Mouse (Mus musculus) liver, embryonic 16.5 days (tissue): ENCODE results near the gene Nfic. TPM values are rescaled to one million over a fixed set of nuclear protein-coding genes. Genes with fewer than 3 reads are reported as not detected.

Source experiments
- ATAC-seq: fragments of 200-750 bp; cut with Nextera tagmentation; 2 replicates; pipeline ENCODE4 v1.8.0; 2017; ENCODE audit warnings: low read depth, mild to moderate bottlenecking, moderate number of reproducible peaks, moderate library complexity
- H3K27ac ChIP-seq: fragments of 300-500 bp; sonication (generic); 2 replicates; pipeline ENCODE4 v1.5.1; 2014; ENCODE audit warnings: mild to moderate bottlenecking, low read length
- H3K27me3 ChIP-seq: fragments of 300-500 bp; sonication (generic); 2 replicates; pipeline ENCODE4 v1.6.1; 2014; ENCODE audit warnings: low read depth, low read length, mixed read lengths; ENCODE audit not compliant: control insufficient read depth, insufficient read depth
- H3K36me3 ChIP-seq: fragments of 300-500 bp; sonication (generic); 2 replicates; pipeline ENCODE4 v1.6.1; 2014; ENCODE audit warnings: mild to moderate bottlenecking; ENCODE audit not compliant: control insufficient read depth, insufficient read depth
- H3K4me1 ChIP-seq: fragments of 300-500 bp; sonication (generic); 2 replicates; pipeline ENCODE4 v1.6.1; 2014; ENCODE audit warnings: low read depth, low read length, mixed read lengths; ENCODE audit not compliant: control insufficient read depth
- H3K4me2 ChIP-seq: fragments of 300-500 bp; sonication (generic); 2 replicates; pipeline ENCODE4 v1.6.1; 2014; ENCODE audit warnings: low read depth, low read length, mixed read lengths
- H3K4me3 ChIP-seq: fragments of 300-500 bp; sonication (generic); 2 replicates; pipeline ENCODE4 v1.5.1; 2014; ENCODE audit warnings: low read depth, mild to moderate bottlenecking, low read length
- H3K9ac ChIP-seq: fragments of 300-500 bp; sonication (generic); 2 replicates; pipeline ENCODE4 v1.6.1; 2014; ENCODE audit warnings: low read depth, low read length
- H3K9me3 ChIP-seq: fragments of 300-500 bp; sonication (generic); replicated peaks from 2 replicates; pipeline ENCODE4 v1.6.1; 2016; ENCODE audit warnings: low read length; ENCODE audit not compliant: control insufficient read depth
- WGBS: fragments of 180-500 bp; shearing (Covaris S2); extraction: QIAGEN DNeasy Blood & Tissue Kit; methylation state at CpG from one replicate; pipeline ENCODE4 v1.1.7; 2014; ENCODE audit not compliant: insufficient replicate concordance; 5-methylcytosine and 5-hydroxymethylcytosine counted together
- polyA plus RNA-seq: library from polyadenylated mRNA; unstranded; fragments of >200 nt; fragmentation: Nextera tagmentation; extraction: Ambion mirVana; gene quantifications from 2 replicates; pipeline ENCODE4 v1.2.1, GENCODE M21; 2015

Nfic gene
- polyA plus RNA-seq, 1 experiment from 2014 or later = 12.0 TPM

- peaks cover 29% of the 10 kb centered on the region for H3K4me1 ChIP-seq
- H3K27me3 ChIP-seq = no peaks in the 10 kb centered on the region
- no peak overlapping the region for H3K4me3 ChIP-seq
- H3K27ac ChIP-seq = no peak overlapping the region
- no peak overlapping the region for H3K9ac ChIP-seq
- H3K4me2 ChIP-seq = no peak overlapping the region
- 60% methylated on average over 6 of the region's 6 CpGs for WGBS
- ATAC-seq = no peak
- no peaks in the 10 kb centered on the region for H3K9me3 ChIP-seq
- H3K36me3 ChIP-seq = peaks cover 12% of the 10 kb centered on the region
These were observed 63.2 kb downstream of the Nfic start for GRCm38 (mm10) chr10:81392270-81392669.

GRCm38 (mm10) chr10:81390678-81390965 is 64.8 kb downstream of the Nfic start:
- no peak for ATAC-seq
- 79% methylated on average over 13 of the region's 13 CpGs for WGBS
- H3K4me1 ChIP-seq = peaks cover 34% of the 10 kb centered on the region

GRCm38 (mm10) chr10:81389801-81390677 is 65.4 kb downstream of the Nfic start:
- peak; percentile 44 for ATAC-seq
- Histone ChIP-seq H3K36me3 (peaks cover 26% of the 10 kb centered on the region), H3K9ac (no peak overlapping the region), H3K27me3 (no peaks in the 10 kb centered on the region), H3K27ac (no peak overlapping the region), H3K9me3 (no peaks in the 10 kb centered on the region), H3K4me2 (no peak overlapping the region), H3K4me1 (peaks cover 40% of the 10 kb centered on the region), H3K4me3 (no peak overlapping the region)
- WGBS = 55% methylated on average over 23 of the region's 23 CpGs

More at GRCm38 (mm10) chr10:81390678-81390965, 64.8 kb downstream of the Nfic start:
- no peaks in the 10 kb centered on the region for H3K27me3 ChIP-seq
- H3K9me3 ChIP-seq = no peaks in the 10 kb centered on the region
- H3K36me3 ChIP-seq = peaks cover 26% of the 10 kb centered on the region
- H3K4me2 ChIP-seq = no peak overlapping the region
- H3K9ac ChIP-seq = no peak overlapping the region
- H3K27ac ChIP-seq = no peak overlapping the region
- H3K4me3 ChIP-seq = no peak overlapping the region

GRCm38 (mm10) chr10:81389373-81389772 is 66.1 kb downstream of the Nfic start:
- 70% methylated on average over 3 of the region's 3 CpGs for WGBS
- Histone ChIP-seq H3K4me3 (no peak overlapping the region), H3K9ac (no peak overlapping the region), H3K36me3 (peaks cover 26% of the 10 kb centered on the region), H3K27ac (peak overlapping the region; percentile 25; the same call in 1 of the 2 replicates), H3K27me3 (no peaks in the 10 kb centered on the region), H3K4me1 (peaks cover 44% of the 10 kb centered on the region), H3K4me2 (no peak overlapping the region), H3K9me3 (no peaks in the 10 kb centered on the region)
- ATAC-seq = no peak

- WGBS = 57% methylated on average over 5 of the region's 5 CpGs
- peak within 1 kb of the TSS; percentile 25; the same call in 1 of the 2 replicates for H3K27ac ChIP-seq
- H3K9me3 ChIP-seq = no peaks in the 10 kb centered on the region
- H3K4me1 ChIP-seq = peaks cover 41% of the 10 kb centered on the region
- peaks cover 26% of the 10 kb centered on the region for H3K36me3 ChIP-seq
- H3K9ac ChIP-seq = no peak within 1 kb of the TSS
- ATAC-seq = no peak
- no peak within 1 kb of the TSS for H3K4me3 ChIP-seq
- no peaks in the 10 kb centered on the region for H3K27me3 ChIP-seq
- no peak within 1 kb of the TSS for H3K4me2 ChIP-seq
These were observed 66.9 kb downstream of the Nfic start, which contains the start of gene Gm48552 for GRCm38 (mm10) chr10:81388505-81389055. Gene Gm48552, plus strand, starts transcription at chr10:81389005.

GRCm38 (mm10) chr10:81387716-81388115 is 67.7 kb downstream of the Nfic start:
- peaks cover 40% of the 10 kb centered on the region for H3K4me1 ChIP-seq
- 87% methylated on average over 20 of the region's 20 CpGs for WGBS

GRCm38 (mm10) chr10:81385603-81386306 is 69.7 kb downstream of the Nfic start:
- H3K36me3 ChIP-seq = peaks cover 26% of the 10 kb centered on the region
- H3K4me1 ChIP-seq = peaks cover 54% of the 10 kb centered on the region
- no peaks in the 10 kb centered on the region for H3K27me3 ChIP-seq
- H3K4me2 ChIP-seq = peak overlapping the region; percentile 91
- H3K27ac ChIP-seq = no peak overlapping the region
- no peak for ATAC-seq
- 67% methylated on average over 22 of the region's 22 CpGs for WGBS
- H3K9ac ChIP-seq = peak overlapping the region; percentile 86
- H3K4me3 ChIP-seq = peak overlapping the region; percentile 93
- no peaks in the 10 kb centered on the region for H3K9me3 ChIP-seq

More at GRCm38 (mm10) chr10:81387716-81388115, 67.7 kb downstream of the Nfic start:
- no peak overlapping the region for H3K4me3 ChIP-seq
- no peak overlapping the region for H3K9ac ChIP-seq
- H3K4me2 ChIP-seq = no peak overlapping the region
- H3K9me3 ChIP-seq = no peaks in the 10 kb centered on the region
- no peaks in the 10 kb centered on the region for H3K27me3 ChIP-seq
- H3K27ac ChIP-seq = no peak overlapping the region
- ATAC-seq = no peak
- H3K36me3 ChIP-seq = peaks cover 26% of the 10 kb centered on the region

GRCm38 (mm10) chr10:81384605-81384982 is 70.8 kb downstream of the Nfic start:
- H3K9me3 ChIP-seq = no peaks in the 10 kb centered on the region
- H3K36me3 ChIP-seq = peaks cover 26% of the 10 kb centered on the region
- peak overlapping the region; percentile 93 for H3K4me3 ChIP-seq
- H3K4me1 ChIP-seq = peaks cover 60% of the 10 kb centered on the region
- no peak for ATAC-seq
- H3K27ac ChIP-seq = peak overlapping the region; percentile 100
- peak overlapping the region; percentile 91 for H3K4me2 ChIP-seq
- WGBS = under 1% methylated on average over 19 of the region's 19 CpGs
- peak overlapping the region; percentile 86 for H3K9ac ChIP-seq
- H3K27me3 ChIP-seq = no peaks in the 10 kb centered on the region
